Mouse (Mus musculus) megakaryocyte, embryonic 14.5 days (primary cell): ENCODE data around the gene Zup1. TPM values are rescaled to one million over a fixed set of nuclear protein-coding genes. Genes with fewer than 3 reads are reported as not detected.
"Not testable (repeated sequence)": the region's sequence is repeated elsewhere in the genome, so short reads cannot be mapped to it uniquely, and the experiment has no call there.

ENCODE experiments used
- H3K27me3 ChIP-seq: replicated peaks from 2 replicates; pipeline ENCODE3; 2012; ENCODE audit warnings: inconsistent platforms
- H3K36me3 ChIP-seq: replicated peaks from 2 replicates; pipeline ENCODE3; 2012; ENCODE audit warnings: low read length, inconsistent platforms, mixed read lengths
- H3K4me1 ChIP-seq: 2 replicates; pipeline ENCODE4 v1.6.1; 2012; ENCODE audit warnings: inconsistent platforms
- H3K4me3 ChIP-seq: replicated peaks from 2 replicates; pipeline ENCODE3; 2012; ENCODE audit warnings: moderate library complexity, mild to moderate bottlenecking, inconsistent platforms
- H3K9me3 ChIP-seq: 2 replicates; pipeline ENCODE4 v1.6.1; 2012; ENCODE audit warnings: inconsistent platforms
- FLI1 ChIP-seq: IDR thresholded peaks from 2 replicates; pipeline ENCODE4 v1.6.1; 2012; ENCODE audit warnings: low read length, inconsistent platforms, mixed read lengths
- GATA1 ChIP-seq: IDR thresholded peaks from 3 replicates; pipeline ENCODE4 v1.6.1; 2012; ENCODE audit warnings: mixed read lengths, low read length, inconsistent platforms, borderline replicate concordance
- polyA plus RNA-seq: library from polyadenylated mRNA; stranded (reverse); fragments of >175 nt; gene quantifications from 2 replicates; pipeline ENCODE4 v1.2.3, GENCODE M21; 2012; ENCODE audit warnings: low replicate concordance; ENCODE audit not compliant: insufficient read depth

Gene Zup1
- polyA plus RNA-seq, 1 experiment: 1.1 TPM

GRCm38 (mm10) chr10:33904530-33905481 lies 46.3 kb downstream of the Zup1 start, which contains the start of gene Rsph4a:
Rsph4a (plus strand) TSS chr10:33905111.
- Histone ChIP-seq H3K4me1 (peaks cover 9% of the 10 kb centered on the region; the same call in 1 of the 2 replicates), H3K9me3 (no peaks in the 10 kb centered on the region), H3K36me3 (no peaks in the 10 kb centered on the region), H3K4me3 (peak within 1 kb of the TSS; percentile 86), H3K27me3 (peaks cover 6% of the 10 kb centered on the region)
- TF ChIP-seq FLI1 (no peak), GATA1 (no peak)

GRCm38 (mm10) chr10:33901520-33901919 lies 49.5 kb downstream of the Zup1 start:
- H3K4me3 ChIP-seq, H3K36me3 ChIP-seq, H3K4me1 ChIP-seq, H3K27me3 ChIP-seq, H3K9me3 ChIP-seq: not testable (repeated sequence)

GRCm38 (mm10) chr10:33882411-33882810 lies 68.7 kb downstream of the Zup1 start:
- H3K4me1 ChIP-seq, H3K36me3 ChIP-seq, H3K27me3 ChIP-seq, H3K4me3 ChIP-seq: not testable (repeated sequence)
- H3K9me3 ChIP-seq: peaks cover 18% of the 10 kb centered on the region

- H3K4me3 ChIP-seq: no peak overlapping the region
- no peaks in the 10 kb centered on the region for H3K4me1 ChIP-seq
- H3K36me3 ChIP-seq: no peaks in the 10 kb centered on the region
- H3K9me3 ChIP-seq: peaks cover 13% of the 10 kb centered on the region
- TF ChIP-seq GATA1: no peak
- TF ChIP-seq FLI1: no peak
- H3K27me3 ChIP-seq: no peaks in the 10 kb centered on the region
Measured at GRCm38 (mm10) chr10:33872672-33873398, 78.2 kb downstream of the Zup1 start.

- Histone ChIP-seq H3K4me1 (no peaks in the 10 kb centered on the region), H3K36me3 (no peaks in the 10 kb centered on the region), H3K4me3 (no peak overlapping the region), H3K27me3 (no peaks in the 10 kb centered on the region), H3K9me3 (peaks cover 13% of the 10 kb centered on the region)
- TF ChIP-seq FLI1 (no peak), GATA1 (no peak)
Measured at GRCm38 (mm10) chr10:33870441-33870840, 80.6 kb downstream of the Zup1 start.

Other genes starting within 250 kb of the Zup1 start
- not detected in 2 replicates for gene Sult3a2, start 164.6 kb downstream of the Zup1 start, polyA plus RNA-seq
- not detected in 2 replicates for gene Sult3a1, start 93.5 kb downstream of the Zup1 start, polyA plus RNA-seq
- gene Rsph4a, start 46.2 kb downstream of the Zup1 start, polyA plus RNA-seq: not detected in 2 replicates
- gene Rwdd1, start 68.4 kb upstream of the Zup1 start, polyA plus RNA-seq: 67.5 and 118 TPM in 2 replicates
- not detected in 2 replicates for gene Trappc3l, start 86.3 kb upstream of the Zup1 start, polyA plus RNA-seq
- gene Calhm4, start 93.0 kb upstream of the Zup1 start, polyA plus RNA-seq: not detected in 2 replicates
- gene Calhm5, start 145.2 kb upstream of the Zup1 start, polyA plus RNA-seq: not detected in 2 replicates
- gene Calhm6, start 176.7 kb upstream of the Zup1 start, polyA plus RNA-seq: 2.8 and 3.0 TPM in 2 replicates